Mouse (Mus musculus) thymus, postnatal 4 days (tissue): ENCODE measurements at regions not wholly inside any gene's neighbourhood (a gene's known extent, or its start where the extent isn't known, plus 50 kb on each side); places are given as distances from the start of the nearest gene placed in this dataset.
A peak's percentile ranks its signal among the peaks of the same experiment; 100 is the strongest.

Experiments
- DNase-seq: peaks from one replicate; pipeline ENCODE4 v3.0.0; 2021

DNA sequence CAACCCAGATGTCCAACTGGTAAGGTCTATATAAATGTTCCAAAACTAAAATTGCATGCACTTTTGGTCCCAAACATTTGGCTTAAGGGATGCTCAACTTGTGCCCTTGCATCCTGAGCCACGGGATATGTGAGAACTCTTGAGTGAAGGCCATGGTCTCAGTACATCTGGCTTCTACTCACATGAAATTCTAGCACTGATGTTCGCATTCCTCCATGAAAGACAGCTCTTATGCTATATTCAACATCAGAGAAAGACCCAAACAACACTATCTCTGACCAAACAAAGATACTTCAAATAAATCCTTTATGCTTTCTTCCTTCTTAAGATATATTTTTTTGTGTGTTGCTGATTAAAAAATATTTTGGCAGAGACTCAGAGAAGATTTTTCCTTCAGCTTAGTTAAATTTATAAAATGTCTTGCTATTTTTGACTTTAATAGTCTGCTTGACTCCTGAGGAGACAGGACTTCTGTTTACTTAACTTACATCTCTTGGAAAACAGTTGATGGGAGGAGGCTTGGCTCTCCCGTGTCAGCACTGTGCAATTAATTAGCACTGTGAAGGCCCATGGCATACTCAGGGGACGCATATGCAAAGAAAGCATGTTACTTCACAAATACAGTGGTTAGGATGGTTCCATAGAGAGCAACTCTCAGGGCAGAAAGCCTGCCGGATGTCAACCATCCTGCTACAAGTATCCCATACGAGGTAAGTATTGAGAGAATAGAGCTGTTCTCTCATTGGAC, 230.9 kb downstream of the Gm19410 start:
- DNase-seq = no peak

DNA sequence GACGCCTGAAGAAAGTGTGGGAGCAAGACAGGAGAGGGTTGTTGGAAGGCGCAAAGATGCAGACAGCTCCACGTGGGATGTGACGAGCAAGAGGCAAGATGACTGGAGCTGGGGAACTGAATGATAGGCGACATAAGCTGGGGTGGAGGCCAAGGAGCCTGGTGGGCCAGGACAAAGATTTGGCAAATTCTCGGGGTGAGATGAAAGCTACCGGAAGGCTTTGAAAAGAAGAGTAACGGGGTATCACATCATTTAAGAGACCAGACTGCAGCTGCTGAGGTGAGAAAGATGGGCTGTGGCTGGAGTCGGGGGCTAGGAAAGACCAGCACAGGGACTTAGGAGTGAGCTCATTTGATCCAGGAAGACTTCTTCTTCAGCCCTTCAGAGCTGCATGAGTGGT, 234.0 kb downstream of the Gm19410 start:
- DNase-seq = no peak

DNA sequence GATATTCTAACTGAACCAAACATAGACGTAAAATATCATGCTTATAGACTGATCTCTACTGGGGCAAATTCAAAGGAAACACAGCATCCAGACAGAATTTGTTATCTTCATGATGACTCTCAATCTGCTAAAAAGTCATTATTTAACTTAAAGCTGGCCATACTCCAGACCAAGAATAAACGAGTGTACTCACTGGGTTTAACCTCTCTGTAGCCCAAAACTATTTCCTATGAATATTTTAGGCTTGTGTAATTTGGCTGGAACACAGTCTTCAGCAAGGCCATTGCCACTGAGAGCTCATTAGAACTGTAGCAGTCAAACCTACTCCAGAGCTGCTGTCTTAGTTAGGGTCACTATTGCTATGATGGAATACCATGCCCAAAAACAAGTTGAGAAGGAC, 238.8 kb downstream of the Gm19410 start:
- DNase-seq = no peak

DNA sequence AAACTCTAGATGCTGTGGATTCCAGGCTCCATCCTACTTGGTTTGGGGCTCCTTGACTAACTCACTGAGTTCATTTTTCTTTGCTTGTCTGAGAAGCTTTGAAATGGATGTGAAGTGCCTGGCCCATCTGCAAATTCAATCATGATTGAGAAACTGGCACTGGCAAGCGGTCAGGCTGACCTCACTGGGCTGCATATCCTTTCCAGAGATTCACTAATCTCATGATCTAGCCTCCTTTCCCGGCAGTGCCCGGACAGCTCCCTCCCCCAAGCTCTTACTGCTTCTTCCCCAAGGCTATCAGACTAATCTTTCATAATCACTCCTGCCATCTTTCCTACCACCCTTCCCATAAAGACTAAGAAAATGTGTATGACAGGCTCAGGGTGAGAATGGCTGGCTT, 239.9 kb downstream of the Gm19410 start:
- no peak for DNase-seq

DNA sequence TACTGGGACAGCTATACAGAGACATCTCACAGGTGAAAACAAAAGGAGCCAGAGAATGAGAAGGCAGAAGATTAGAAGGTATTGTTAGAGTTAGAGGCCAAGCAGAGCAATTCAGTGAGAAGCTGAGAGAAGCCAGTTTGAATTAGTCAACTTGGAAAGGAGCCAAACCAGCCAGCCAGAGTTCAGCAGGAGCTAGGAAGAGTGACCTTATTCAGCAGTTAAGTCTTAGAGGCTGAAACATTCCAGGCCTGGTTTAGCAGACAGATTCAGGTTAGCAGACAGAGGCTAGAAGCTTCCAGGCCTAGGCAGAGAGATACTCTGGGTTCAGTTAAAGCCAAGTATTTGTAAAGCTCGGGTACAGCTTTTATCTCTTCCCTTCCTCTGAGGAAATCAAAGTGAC, 242.1 kb downstream of the Gm19410 start:
- no peak for DNase-seq

DNA sequence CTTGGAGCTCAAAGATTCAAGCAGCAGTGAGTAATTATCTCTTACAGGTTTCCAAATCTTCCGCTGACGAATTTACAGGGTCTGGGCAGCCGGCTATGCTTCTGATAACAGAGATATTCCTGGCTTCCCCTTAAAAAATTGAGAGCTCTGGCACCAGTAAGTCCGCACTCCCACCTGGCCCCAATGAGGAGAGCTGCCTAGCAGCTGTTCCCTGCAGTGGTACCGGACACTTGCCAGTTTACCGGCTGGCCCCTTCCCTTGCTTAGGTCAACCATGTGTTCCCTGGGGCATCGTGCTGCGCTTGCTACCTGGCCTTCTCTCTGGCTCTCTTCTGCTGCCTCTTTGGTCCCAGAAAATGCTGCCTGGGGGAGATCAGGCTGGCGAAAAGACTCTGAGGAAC, 244.0 kb downstream of the Gm19410 start:
- no peak for DNase-seq

DNA sequence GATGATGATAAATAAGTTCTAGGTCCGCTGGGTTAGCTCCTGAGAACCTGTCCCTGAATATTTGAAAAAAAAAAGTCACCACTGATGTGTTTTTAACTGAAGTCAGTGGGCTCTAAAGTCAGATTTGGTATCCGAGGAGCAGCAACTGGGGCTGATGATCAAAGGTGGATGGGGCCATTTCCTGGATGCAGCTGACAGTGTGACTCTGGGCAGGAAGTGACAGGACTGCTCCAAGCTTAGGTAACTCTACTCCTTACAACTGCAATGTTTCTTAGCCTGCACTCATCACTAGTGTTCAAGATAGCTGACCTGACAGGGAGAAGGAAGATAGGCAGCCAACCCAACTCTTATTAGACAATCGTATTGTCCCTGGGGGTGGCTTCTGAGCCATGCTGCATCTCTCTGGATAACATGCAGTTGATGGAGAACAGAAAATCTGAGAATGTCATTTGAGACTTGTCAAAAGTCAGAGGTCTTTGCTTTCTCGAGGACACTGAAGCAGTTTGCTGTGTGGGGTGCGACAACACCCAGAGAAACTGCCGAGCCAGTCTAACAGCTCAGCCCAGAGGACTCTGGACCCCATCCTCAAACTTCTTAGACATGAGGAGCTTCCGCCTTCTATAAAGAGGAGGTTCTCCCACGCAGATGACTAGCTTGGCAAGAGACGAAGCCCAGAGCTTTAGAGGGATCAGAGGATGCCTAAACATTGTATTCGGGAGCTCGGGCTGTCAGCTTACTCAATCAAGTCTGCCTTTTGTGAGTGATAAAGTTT, 245.0 kb downstream of the Gm19410 start:
- peak; percentile 52 for DNase-seq

DNA sequence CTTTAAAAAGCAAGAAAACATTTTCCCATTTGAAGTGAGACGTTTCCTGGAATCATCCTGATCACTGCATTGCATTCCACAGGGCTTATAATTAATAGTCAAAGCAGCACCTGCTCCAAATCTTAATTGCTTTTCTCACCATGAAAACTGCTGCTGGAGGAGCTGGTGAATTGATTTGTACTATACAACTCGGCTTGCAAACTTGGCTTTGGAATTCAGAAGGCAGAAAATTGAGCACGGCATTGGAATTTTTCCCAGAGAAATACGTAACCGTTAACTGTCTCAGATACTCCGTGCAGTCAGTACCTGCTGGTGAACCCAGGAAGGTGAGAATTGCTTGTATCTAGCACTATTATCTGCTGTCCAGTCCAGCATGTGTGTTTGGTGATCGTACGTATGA, 249.3 kb downstream of the Gm19410 start:
- DNase-seq = no peak

DNA sequence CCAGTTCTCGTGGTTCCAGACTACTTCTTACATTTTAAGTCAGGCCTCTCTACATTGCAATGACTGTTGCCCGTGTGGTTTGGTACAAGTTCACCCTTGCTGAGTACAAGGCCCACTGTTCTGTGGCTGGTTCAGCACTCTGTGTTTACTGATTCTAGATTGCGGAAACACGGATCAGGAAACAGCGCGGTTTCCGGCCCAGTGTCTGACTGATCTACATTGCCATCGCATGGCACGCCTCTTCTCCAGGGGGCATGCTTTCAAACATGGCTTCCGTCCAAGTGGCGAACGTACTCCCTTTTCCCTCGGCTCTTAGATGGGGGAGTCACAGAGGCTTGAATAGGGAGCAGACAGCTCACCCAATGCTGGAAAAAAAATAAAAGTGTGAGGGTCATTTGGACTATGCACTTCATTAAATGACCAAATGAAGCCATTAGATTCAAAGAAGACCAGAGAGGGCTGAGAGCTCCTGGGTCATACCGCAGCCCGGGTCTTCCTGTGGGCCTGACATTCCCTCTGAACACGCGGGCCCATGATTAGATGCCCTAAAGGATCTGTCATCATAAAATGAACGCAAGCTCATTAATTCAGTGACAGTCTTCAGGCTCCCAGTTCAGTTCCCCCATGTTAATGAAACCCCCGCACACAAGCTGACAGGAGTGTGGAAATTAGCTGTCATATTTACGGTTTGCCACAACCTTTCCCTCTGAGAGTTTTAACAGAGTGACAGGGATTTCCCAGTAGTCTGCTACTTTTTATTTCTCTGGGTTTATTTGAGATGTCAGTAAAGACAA, 250.9 kb downstream of the Gm19410 start:
- DNase-seq = no peak

DNA sequence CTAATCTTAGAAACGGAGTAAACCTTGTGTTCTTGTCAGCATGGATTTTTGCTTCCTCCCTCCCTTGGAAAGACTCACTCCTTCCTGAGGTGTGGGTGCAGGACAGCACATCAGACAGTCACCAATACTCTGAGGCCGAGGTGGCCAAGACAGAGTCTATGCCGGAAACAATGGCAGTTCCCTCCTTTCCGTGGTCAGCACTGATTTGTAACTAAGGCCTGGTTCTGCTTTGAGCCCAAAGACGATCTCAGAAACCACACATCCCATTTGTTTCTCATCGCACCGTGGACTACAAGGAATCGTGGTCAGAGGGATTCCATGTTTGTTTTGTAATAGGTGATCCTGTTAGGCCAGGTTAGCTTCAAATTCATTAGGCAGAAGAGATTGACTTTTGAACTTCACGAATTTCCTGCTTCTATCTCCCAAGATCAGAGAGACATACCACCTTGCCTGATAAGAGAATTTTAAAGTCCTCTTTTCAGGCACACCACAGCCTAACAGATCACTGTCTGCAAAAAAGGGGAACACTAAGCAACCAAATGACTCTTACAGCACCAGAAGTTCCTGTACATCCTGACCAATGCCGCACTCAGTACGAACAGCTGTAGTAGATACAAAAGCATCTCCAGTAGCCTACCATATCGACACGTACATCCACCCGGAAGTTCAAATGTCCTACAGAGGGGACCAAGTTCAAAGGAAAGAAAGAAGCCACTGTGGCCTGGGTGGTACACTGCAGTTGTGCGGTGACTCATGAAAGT, 253.6 kb downstream of the Gm19410 start:
- DNase-seq = no peak

DNA sequence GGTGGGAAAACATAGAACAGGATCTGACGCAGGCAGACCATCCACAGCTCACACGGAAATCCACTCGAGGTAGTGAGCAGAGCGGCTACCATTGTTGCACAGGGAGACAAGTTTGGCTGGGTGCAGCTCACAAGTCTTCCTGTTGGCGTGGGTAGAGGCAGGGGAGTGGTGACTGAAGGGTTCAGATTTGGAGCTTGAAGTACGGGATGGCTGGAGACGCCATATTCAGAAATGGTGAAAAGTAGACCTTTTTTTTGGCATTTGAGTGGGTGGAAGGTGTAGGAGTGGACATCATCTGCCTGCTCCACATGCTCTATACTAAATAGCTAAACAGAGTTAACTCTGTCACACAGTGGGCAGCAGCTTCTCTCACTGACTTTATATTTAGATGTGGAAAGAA, 254.3 kb downstream of the Gm19410 start:
- DNase-seq = no peak

DNA sequence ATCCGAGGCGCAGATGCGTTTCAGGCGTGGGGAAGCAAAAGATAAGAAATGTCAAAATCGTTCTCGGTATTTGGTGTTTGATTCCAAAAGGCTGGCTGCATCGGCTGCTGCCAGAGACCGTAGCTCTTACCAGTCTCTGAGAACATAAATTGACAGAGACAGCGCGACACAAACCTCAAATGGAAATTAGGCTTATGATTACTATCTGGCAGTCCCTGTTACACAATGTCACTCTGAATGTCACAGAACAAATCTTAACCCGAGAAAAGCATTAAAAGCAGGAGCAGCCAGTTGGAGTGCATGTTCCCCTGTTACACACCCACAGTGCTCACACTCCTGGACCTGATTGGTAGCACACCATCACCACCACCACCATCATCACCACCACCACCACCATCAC, 262.0 kb downstream of the Gm19410 start:
- DNase-seq = no peak

DNA sequence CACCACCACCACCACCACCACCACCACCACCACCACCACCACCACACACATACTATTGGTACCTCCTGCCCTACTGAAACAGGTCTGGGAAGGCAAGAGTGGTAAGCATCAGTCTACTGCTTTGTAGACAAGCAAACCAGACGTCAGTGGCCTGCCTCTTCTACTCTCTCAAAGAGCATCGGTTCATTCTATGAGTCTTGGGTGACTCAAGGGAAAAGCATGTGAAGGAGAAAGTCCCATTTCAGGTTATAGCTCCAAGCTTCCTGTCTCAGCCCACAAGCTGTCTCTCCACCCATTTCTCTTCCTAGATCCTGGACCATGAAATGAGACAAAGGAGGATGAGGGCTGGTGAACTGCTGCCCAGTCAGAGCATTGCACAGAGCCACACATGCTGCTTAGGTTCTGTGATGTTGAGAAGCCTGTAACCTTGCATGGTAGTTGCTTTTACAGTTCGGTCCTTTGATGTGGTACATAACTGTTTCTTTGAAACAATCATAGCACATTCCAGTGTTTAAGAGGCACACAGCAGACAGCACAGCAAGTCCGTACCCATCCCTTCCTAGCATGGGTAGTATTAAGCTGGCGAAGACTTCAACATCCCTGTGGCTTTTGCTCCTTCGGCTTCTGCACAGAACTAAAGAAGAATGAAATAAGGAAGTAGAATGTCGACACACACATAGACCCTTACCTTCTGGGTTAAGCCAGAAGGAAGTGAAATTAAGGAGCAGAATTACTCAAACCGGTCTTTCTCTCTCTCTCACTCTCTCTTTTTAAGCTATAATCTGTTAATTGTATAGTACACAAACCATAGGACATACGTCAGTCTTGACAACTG, 262.7 kb downstream of the Gm19410 start:
- peak; percentile 41 for DNase-seq

DNA sequence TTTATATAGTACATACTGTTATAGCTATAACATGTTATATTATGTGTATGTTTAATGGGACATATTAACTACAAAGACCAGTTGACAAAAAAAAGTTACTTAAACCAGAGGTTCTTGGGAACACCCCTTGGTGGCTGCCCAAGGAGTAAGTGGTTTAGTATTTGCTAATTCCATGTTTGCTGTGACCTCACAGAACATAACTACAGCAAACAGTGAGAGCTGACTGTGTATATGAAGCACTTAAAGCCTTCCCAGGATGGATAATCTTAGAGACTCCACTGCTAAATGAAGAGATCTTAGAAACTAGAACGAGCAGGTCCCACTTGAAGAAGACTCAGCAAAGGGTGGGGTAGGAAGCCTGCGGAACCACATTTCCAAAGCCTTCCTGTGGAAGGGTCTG, 263.9 kb downstream of the Gm19410 start:
- no peak for DNase-seq

DNA sequence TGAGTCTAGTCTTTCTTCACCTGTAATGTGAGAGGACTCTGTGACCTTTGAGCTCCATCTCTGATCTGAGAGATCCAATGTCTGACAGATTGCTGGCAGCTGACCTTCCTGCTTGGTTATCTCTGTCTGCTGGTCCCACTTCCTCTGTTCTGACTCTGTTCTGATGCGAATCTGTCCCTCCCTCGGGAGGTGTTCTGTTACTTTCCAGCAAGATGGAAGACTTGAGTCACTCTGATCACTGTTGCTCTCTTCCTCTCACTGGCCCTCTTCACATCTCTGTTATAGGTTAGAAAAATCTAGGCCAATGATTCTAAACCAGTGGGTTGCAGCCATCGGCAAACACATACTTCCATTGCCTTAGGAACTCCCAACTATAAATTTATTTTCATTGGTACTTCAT, 264.6 kb downstream of the Gm19410 start:
- no peak for DNase-seq

DNA sequence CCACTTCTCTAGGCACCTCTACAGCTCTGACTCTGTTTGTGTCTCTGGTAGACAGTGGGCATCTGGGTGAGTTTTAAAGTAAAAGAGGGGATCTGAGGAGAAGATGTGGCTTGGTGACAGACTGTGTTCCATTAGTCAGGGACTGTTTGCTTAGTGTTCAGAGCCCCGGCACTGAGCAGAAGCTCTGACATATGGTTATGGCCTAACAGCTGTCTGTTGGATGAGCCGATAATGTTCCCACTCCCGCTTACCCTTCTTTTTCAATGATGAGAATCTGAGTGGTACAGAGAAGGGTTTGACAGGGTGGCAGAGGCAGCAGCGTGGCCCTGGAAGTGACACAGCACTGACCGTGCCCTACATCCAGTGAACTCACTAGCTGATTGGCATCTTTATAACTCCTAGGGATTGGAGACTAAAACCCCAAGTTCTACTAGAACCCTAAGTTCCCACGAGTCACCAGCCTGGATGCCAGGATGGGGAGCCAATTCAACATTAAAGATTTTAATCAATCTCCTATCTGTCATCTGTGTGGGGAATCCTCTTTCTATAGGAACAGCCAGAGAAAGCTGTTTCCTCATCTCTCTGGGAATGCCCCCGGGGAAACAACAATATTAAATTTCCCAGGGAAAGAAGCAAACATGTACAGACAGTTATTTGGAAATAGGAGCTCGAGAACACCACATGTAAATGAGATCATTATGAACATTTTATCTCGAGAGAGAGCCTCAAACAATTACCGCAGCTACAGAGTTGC, 266.6 kb downstream of the Gm19410 start:
- no peak for DNase-seq

DNA sequence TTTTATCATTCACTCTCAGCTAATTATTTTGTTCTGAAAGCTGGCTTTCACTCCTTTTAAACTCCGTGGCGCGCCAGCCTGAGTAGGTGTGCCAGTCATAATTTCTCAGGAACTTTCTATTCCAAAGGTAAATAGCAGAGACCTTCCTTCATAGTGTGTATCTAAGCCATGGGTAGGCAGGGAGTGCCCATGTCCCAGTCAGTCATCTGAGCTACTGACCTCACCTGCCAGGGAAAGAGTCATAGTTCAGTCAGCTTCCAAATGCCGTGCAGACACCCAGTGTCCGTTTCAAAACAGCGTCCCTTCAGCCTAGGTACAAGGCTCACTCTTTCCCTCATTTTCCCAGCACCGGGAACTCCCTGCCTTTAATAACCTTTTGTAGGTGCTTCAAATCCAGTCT, 269.7 kb downstream of the Gm19410 start:
- no peak for DNase-seq

DNA sequence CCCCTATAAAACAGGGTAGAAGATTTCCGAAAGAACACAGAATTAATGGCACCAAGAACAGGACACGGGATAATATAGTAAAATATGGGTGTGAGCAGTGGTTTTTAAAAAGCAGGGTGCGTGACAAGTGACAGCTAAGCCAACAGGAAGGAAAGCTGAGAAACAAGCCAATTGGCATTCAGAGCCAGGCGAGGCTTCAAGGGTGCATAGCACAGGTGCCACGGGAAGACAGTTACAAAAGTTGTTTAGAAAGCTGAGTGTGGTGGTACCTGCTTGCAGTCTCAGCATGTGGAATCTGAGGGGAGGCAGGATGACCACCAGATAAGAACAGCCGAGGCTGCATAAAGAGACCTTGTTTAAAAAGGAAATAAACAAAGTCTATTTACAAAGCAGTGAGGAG, 270.7 kb downstream of the Gm19410 start:
- DNase-seq = peak; percentile 55

DNA sequence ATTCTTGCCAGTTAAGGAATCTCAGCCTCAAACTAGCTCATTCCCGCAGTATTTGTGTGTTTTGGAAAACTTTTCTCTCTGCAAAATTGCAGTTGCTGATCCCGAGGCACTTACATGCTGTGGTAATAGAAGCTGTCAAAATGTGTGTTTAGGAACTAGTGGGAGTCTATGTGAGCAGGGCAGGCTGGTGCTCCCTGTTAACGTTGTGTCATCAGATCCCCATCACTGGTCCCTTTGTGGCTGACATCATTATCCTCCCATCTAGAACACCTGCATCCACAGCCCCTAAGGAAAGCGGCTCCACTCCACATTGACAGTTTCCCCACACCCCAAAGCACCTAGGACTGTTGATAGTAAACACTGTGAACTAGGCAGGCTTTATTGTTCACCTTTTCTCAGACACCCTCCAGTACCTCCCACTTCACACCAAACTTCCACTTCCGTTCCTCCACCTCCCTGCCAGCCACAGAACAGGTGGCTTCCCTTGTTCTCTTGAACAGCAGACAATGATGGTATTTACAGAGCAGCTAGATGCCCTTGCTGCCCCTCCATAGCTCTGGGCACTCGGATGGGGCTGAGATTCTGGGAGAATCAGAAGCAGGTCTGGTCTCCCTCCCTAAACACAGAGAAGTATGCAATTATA, 275.8 kb downstream of the Gm19410 start:
- peak; percentile 62 for DNase-seq

DNA sequence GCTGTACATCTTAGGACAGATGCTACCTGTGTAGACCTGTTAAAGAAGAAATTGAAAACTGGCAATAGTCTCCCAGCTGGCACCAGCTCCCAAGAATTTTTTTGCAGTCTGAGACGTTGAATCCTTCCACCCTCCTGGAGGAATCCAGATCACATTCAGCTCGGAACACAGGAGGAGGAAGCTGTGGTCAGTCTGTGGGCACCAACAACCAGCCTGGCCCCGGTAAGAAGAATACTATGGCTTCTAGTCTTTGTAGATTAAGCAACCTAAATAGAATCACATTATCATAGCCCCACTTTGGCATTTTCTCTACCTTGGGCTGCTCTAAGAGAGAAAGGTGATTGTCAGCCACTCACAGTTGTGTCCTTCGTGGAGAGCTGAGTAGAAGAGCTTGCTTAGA, 277.0 kb downstream of the Gm19410 start:
- DNase-seq = no peak
